Mouse (Mus musculus) layer of hippocampus, postnatal 25 days (tissue): ENCODE measurements at regions not wholly inside any gene's neighbourhood (a gene's known extent, or its start where the extent isn't known, plus 50 kb on each side); places are given as distances from the start of the nearest gene placed in this dataset.

Source experiments
- DNase-seq, 2 experiments: peaks; one replicate each; pipeline ENCODE4 v3.0.0; 2022; ENCODE audit warnings: mixed read lengths in 2 of 2, low spot score in 1 of 2; ENCODE audit errors: extremely low spot score in 1 of 2

DNA sequence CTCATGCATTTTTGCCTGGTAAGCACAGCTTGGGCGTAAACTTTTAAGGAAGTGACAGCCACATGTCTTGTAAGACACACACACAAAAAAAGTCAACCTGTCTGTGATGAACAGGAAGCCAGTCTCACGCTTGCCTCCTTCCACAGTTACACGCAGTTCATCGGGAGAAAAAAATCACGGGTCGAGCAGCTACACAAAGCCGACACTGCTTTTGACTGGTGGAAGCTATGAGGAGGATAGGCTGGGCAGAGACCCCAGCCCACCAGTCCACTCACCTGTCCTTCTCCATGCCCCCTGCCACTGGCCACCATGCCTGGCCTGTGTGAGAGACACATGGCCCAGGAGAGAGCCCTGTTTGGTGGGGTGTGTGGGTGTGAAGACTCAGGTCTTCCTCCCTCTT, 119.2 kb downstream of the Ets2 start:
- DNase-seq, result no peak

DNA sequence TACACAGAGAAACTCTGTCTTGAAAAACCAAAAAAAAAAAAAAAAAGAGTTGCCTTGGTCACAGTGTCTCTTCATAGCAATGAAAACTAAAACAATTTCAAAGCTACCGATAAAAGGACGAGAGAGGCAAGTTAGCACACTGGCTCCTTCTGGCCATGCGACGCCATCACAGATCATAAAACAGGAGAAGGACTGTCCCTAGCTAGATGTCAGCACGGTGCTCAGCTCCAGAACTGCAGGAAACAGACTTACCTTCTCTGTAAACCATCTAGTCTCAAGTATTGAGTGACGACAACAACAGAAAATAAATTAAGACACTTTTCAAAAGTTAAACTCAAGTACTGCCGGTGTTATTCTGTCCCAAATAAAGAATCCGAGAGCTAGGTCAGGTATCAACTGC, 118.7 kb downstream of the Ets2 start:
- no peak for DNase-seq

DNA sequence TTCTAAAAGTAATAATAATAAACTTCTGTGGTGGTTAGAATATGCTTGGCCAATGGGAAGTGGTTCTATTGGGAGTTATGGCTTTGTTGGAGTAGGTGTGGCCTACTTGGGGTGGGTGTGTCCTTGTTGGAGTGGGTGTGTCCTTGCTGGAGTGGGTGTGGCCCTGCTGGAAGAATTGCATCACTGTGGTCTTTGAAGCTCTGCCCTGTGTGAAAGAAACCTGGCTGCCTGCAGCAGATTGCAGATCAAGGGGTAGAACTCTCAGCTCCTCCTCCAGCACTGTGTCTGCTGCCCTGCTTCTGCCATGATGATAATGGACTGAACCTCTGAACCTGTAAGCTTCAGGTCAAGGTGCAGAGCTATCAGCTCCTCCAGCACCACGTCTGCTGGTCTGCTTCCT, 118.1 kb downstream of the Ets2 start:
- DNase-seq, result no peak

DNA sequence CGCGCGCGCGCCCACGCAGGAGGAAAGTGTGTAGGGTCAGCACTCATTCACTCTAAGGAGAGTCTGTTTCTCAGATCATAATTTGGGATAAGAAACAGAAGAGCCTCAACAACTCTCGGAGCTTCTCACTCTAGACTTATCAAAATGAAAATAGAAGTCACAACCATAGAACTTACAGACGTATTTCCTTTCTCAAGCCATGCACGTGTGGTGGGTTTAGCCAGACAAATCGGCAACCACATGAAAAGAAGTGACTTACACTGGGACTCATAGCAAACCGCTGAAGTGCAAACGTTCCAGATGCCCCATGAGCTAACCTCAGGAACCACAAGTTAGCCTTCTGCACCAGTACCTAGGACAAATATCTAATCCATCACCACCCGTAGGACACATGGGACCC, 114.1 kb downstream of the Ets2 start:
- DNase-seq, result no peak

DNA sequence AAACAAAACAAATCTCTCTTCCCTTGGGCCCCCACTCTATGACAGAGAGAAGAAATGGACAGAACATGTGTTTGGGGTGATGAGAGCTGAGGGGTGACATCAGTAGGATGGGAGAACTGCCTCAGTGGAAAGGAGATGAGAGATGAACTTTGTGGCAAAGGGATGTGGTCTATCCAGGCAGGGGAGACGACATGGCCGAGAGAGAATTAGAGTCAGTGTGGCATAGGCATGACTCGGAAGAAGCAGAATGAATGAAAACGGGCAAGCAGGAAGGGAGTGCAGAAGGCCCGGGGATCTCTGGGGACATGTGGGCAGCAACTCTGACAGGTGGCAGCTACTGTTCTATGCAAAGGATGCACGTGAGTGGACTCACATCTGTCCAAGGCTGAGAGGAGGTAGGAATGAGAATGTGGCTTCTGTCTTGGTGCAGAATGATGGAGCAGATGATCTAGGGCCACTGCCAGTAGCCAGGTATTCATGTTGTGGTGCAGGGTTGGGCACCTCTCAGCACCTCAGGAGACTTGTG, 113.4 kb downstream of the Ets2 start:
- DNase-seq, result no peak

DNA sequence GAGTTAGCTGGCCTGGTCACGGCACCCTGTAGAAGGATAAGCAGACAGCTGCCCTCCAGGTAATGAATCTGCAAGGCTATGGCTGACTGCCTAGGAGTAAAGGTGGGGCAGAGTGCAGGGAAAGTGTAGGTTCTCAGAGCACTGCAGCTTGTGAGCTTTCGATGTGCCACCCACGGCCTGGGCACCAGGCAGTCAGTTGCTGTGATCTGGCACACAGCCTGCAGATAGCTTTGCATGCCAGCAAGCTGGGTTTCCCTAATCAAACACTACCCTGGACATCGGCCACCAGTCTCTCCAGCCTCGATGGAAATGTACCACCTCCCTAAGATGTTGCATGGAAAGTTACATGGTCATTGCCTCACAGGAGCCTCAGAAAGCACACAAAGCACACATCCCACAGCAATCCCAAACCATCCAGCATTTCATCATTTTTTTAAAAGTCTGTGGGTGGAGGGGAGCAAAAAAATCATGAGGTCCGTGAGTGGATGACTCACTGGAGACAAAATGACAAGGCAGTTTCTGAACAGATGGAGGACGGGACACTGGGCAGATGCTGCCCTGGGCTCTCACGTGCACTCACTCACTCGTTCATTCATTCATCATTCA, 112.7 kb downstream of the Ets2 start:
- peak in 1 of 2 experiments; percentile 33 for DNase-seq

DNA sequence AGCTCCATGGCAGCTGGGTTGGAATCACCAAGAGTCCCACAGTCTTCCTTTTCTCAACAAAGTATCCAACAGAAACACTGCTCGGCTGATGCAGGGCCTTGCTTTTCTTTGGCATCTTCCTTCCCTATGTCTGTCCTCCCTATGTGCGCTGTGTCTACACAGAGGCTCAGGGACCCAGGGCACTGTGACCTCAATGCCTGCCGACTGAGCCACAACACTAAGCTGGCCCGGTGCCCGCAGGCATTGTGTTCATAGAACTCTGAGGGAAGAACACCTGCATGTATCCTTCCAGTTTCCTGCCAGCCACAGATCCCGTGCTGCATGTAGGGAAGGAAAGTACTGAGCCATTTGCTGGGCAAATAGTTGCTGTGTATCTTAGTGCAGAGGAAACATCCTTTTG, 109.2 kb downstream of the Ets2 start:
- DNase-seq, result no peak

DNA sequence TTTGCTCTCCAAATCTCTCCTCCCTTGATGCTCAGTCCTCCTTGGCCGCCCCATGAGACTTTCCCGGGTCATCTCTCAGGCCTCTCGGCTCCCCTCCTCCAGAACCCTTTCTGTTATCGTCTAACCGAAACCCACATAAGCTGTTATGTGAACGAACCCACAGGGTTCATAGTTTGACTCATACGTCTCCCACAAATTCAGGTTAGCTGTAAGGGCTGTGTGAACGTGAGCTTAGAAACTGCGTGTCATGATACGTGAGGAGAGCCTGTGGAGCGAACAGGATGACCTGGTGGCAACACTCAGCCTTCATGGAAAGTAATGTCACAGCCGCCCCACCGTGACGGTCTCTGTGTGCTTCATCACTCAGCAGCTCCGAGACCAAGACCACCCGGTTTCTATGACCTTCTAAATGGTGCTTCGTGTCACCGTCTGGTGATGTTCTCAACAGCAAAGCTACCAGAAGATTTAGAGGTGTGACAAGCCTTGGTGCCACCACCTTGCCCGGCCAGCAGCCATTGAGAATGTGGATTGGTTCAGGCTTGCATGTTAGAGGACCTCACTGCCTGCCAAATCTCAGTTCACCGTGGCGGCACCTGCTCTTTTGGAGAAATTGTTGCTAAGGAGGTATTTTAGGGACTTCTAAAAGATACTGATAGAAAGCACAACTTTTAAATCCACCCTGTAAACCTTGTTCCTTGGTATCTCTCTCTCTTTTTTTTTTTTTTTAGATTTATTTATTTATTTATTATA, 107.4 kb downstream of the Ets2 start:
- no peak for DNase-seq

DNA sequence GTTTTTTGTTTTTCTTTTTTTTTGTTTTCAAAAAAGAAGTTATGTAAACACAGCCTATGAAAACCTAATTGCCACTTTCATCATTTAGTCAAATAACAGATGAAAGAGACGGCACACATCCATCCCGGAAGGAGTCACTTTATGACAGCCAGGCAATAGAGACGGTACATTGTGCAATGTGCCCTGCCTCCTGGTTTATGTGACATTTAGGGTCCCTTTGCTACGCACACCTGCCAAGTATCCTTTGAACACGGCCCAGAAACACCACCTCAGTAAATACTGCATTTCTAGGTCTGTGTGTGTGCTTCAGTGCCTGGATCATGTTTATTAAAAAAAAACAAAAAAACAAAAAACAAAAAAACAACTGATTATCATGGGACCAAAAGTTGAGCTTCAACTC, 104.6 kb downstream of the Ets2 start:
- DNase-seq, result no peak

DNA sequence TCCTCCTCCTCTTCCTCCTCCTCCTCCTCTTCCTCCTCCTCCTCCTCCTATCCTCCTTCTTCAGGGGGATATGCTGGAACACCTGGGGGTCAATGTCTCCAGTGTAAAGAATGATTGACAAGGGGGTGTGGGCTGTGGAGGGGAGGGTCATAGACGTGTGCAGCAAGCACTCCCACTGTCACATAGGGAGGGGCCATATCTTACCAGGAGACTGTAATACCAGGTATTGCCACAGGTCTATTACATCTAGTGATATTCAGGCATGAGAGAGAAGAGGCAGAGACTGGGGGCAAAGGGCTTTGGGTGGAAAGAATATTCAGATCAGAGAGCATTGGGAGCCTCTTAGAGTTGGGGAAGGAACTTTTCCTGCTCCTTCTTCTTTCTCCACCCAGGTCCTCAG, 102.3 kb downstream of the Ets2 start:
- no peak for DNase-seq

DNA sequence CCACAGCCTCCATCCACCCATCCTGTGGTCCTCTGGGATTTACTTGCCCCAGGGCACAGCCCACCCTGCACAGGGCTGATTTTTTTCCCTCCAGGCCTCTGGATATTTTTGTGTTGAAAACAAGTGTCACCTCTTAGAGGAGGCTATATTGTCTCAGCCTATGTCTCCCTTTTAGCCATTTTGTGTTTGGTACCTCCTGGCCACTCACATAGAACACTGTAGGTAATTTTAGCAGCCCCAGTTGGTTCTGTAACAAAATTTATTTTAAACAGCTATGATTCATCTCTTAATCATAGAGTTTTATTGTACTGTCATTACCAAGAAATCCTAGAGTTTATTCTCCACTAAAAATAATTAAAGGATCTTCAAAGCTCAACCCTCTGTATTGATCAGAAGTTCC, 100.8 kb downstream of the Ets2 start:
- DNase-seq, result no peak

DNA sequence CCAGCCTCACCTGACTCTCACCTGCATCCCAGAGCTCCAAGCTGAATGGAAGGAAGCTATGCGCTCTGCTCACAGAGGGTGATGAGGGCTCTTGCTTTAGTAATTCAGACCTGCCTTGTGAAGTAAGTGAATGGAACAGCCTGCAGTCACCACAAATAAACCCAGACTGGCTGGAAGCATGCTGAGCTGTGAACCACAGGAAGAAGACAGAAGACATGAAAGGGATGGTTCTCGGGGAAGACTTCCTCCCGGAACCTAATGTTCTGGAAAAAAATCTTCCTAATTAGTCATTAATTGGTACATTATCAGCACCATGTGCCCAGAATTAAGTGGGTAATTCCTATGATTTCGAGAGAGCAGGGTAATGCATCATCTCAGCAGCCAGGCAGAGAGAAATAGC, 100.3 kb downstream of the Ets2 start:
- no peak for DNase-seq

DNA sequence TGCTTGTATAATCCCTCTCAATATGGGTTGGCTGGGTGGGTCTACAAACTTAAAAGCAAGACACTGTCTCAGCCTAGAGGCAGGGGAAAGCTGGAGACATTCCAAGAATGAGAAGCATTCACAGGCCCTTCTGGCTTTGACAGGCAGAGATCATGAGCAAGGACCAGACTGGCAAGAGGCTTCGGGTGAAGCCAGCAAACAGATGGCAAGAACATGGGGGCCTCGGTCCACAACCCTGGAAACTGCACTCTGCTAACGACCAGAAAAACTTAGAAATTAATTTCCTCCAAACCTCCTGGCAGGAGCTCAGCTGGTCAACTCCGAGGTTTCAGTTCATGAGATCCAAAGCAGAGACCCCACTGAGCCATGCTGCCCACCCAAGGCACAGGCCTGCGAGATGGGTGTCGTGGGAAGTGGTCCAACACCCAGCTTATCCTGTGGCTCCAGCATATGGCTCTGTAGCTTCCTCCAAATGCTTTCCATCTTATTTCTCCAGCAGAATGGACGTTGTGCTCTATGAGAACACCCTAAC, 99.1 kb downstream of the Ets2 start:
- no peak for DNase-seq

DNA sequence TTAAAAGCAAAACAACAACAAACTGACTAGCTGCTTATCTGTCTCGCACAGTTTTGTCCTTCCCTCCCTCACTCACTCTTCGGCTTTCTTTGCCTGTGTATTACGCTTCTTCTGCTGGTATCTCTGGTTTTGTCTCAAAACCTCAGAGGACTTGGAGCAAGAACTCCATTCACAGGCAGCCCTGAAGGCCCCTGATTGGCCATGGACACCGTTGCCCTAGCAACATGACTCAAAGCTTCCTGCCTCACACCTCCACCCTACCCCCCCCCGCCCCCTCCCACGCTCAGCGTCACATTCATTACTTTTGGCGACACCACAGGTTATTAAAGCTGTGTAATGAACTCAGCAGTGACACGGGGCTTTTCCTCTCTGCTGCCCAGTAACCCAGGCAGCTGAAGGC, 96.7 kb downstream of the Ets2 start:
- DNase-seq, result no peak

DNA sequence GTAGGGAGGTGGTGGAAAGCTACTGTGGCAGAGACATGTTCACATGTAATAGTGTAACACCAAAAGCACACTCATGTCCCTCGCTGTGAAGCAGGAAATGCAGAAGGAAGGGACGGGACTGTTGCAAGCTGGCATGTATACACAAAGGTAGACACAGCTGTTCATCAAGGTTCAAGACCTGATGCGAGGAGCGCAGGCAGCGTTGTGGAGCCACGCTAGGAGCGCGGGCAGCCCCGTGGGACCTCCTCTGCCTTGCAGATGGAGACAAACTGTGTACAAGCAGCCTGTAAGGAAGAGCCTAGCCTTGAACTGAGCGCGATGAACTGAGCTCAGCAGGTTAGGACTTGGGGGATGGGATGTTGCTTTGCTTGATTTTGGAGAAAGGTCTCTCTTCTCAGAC, 96.2 kb downstream of the Ets2 start:
- DNase-seq, result no peak

DNA sequence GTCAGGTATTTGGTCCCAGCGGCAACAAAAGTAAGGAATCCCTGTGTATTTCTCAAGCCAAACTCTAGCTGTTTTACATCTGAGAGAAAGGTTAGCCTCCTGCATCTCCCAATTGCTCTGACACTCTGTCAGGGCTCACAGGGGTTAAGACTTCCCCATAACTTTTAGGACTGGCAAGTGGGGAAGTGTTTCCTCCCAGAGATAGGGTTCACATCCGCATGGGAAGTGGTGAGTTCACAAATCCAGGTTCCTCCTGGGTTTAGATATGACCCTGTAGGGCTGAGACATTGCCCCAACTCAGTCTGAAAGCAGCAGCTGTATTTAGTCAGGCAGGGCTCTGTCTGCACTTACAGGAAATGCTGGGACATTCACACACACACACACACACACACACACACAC, 95.3 kb downstream of the Ets2 start:
- no peak for DNase-seq

DNA sequence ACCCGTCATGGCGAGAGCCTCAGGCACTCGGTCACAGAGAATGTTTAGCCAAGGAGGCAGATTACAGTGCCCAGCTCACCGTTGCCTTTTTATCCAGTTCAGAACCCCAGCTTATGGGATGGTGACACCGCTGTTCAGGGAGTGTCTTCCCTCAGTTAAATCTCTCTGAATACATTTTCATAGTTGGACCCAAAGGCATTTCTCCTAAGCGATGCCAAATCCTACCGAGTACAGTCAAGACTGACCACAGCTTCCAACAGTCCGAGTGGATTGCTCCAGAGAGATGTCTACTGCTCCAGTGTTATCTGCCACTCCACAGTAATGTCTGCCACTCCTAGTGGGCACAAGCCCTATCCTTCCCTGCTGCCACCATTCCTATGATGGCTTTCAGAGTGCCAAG, 93.0 kb downstream of the Ets2 start:
- no peak for DNase-seq

DNA sequence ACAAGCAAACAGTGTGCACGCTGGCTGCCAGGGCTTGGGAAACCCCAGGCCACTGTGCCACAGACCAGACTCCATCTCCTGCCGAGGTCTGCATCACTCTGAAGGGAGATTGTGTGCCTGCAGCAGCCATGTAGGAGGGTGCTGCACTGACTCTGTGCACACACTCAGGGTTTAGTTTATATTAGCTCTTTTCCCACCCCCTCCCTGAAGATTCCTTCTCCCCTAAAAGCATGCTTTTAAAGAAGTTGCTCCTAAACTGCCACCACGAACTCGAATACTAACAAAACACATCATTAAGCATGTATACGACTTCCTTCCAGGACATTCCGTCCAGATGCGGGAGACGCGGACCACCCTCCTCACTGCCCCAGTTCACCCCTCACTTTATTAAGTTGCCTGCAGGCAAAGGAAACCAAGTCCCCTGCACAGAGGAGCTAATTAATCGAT, 92.4 kb downstream of the Ets2 start:
- no peak for DNase-seq

DNA sequence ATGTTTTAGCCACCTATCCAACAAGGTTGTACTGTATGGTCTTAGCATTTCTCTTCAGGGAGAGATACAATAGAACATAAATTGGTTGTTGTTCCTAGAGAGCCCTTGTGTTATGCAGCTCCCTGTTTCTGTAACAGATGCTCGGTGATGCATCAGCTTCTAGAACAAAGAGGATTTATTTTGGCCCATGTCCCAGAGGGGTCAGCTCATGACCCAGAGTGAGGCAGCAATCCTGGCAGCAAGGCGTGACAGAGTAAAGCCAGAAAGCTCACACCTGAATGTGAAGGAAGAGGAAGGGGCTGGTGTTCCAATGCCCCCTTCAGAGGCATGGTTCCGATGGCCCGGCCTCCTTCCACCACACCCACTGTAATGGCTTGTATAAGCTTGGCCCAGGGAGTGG, 88.8 kb downstream of the Ets2 start:
- no peak for DNase-seq

DNA sequence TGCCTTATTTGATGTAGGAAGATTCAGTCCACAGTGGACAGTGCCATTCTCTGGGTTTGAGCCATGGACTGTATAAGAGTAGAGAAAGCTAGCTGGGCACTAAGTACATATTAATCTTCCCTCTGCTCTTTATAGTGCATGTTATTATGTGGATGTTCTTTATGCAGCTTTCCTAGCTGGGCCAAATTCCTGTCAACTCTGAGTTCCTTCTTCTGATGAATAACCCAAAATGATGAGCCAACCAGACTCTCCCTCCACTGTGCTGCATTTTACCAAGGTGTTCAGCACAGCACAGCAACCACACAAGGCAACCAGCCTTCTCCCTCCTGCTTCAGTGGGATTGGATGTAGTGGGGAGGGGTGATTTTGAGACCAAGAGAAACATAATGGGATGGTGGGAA, 87.7 kb downstream of the Ets2 start:
- no peak for DNase-seq

DNA sequence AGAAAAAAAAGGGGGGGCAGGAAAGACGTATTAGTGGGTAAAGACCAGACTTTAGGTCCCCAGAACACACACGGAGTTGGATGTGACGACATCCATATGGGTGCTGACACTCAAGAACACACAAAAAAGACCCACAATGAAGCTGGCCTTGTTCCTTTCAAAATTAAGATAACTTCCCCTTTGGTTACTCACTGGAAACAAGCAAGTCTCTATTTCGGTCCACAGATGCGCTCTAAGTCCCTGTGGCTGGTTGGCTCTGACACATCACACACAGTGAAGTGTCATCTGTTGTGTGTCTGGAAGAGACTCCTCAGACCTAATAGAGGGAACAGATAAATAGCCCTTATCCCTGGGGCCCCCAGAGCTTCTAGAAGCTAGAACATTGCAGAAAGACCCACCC, 79.8 kb downstream of the Ets2 start:
- DNase-seq, result no peak

DNA sequence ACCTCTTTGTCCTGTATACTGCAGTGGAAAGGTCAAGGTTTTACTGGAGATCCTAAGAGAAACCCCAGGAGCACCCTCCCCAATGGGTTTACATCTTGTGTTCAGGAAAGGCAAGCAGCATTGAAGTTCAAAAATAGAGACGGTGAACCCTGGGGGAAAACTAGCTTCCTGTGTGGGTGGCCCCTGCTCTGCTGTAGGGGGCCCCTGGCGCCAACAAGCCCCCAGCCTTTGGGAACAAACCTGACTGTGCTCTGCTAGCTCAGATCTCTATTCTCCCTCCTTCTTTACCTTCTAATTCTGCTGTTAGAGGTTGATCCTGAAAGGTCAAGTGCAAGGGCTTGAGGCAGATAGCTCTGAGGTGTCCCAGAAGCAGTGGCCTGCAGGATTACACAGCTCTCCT, 78.6 kb downstream of the Ets2 start:
- no peak for DNase-seq
